Mouse (Mus musculus) embryonic facial prominence, embryonic 11.5 days (tissue): ENCODE measurements around the gene Tyrobp. TPM values are rescaled to one million over a fixed set of nuclear protein-coding genes. Genes with fewer than 3 reads are reported as not detected.

Experiments
- ATAC-seq: fragments of 200-750 bp; cut with Nextera tagmentation; replicated peaks from 2 replicates; pipeline ENCODE4 v1.8.0; 2017; ENCODE audit warnings: low read depth; ENCODE audit not compliant: insufficient number of reproducible peaks, low FRiP score, low TSS enrichment
- DNase-seq: peaks from one replicate; pipeline ENCODE4 v3.0.0-alpha.2; 2015; ENCODE audit warnings: low spot score
- H3K27ac ChIP-seq: fragments of 300-500 bp; sonication (generic); replicated peaks from 2 replicates; pipeline ENCODE4 v1.5.1; 2014; ENCODE audit warnings: mild to moderate bottlenecking, low read depth, low read length, control low read depth
- H3K27me3 ChIP-seq: fragments of 300-500 bp; sonication (generic); 2 replicates; pipeline ENCODE4 v1.6.1; 2014; ENCODE audit warnings: mild to moderate bottlenecking, low read length, moderate library complexity, mixed read lengths; ENCODE audit not compliant: control insufficient read depth, insufficient read depth
- H3K36me3 ChIP-seq: fragments of 300-500 bp; sonication (generic); replicated peaks from 2 replicates; pipeline ENCODE4 v1.6.1; 2014; ENCODE audit warnings: low read depth, mild to moderate bottlenecking, low read length, moderate library complexity, mixed read lengths; ENCODE audit not compliant: control insufficient read depth, insufficient read depth
- H3K4me1 ChIP-seq: fragments of 300-500 bp; sonication (generic); 2 replicates; pipeline ENCODE4 v1.6.1; 2014; ENCODE audit warnings: low read length, mixed read lengths; ENCODE audit not compliant: control insufficient read depth, insufficient read depth
- H3K4me2 ChIP-seq: fragments of 300-500 bp; sonication (generic); 2 replicates; pipeline ENCODE4 v1.6.1; 2014; ENCODE audit warnings: low read depth, mild to moderate bottlenecking, control low read depth, low read length, moderate library complexity
- H3K4me3 ChIP-seq: fragments of 300-500 bp; sonication (generic); 2 replicates; pipeline ENCODE4 v1.5.1; 2014; ENCODE audit warnings: low read depth, low read length, control low read depth
- H3K9ac ChIP-seq: fragments of 300-500 bp; sonication (generic); replicated peaks from 2 replicates; pipeline ENCODE4 v1.6.1; 2014; ENCODE audit warnings: mild to moderate bottlenecking, control low read depth, low read length
- H3K9me3 ChIP-seq: fragments of 300-500 bp; sonication (generic); replicated peaks from 2 replicates; pipeline ENCODE4 v1.6.1; 2016; ENCODE audit warnings: mild to moderate bottlenecking, low read length, inconsistent platforms, mixed read lengths; ENCODE audit not compliant: control insufficient read depth
- WGBS: fragments of 180-500 bp; shearing (Covaris S2); extraction: QIAGEN DNeasy Blood & Tissue Kit; methylation state at CpG from one replicate; pipeline ENCODE4 v1.1.7; 2014; 5-methylcytosine and 5-hydroxymethylcytosine counted together
- polyA plus RNA-seq: library from polyadenylated mRNA; unstranded; fragments of >200 nt; fragmentation: Nextera tagmentation; extraction: Ambion mirVana; gene quantifications from 2 replicates; pipeline ENCODE4 v1.2.1, GENCODE M21; 2014

The Tyrobp gene
- polyA plus RNA-seq, 1 experiment from 2014 or later: 17.9 TPM

DNA sequence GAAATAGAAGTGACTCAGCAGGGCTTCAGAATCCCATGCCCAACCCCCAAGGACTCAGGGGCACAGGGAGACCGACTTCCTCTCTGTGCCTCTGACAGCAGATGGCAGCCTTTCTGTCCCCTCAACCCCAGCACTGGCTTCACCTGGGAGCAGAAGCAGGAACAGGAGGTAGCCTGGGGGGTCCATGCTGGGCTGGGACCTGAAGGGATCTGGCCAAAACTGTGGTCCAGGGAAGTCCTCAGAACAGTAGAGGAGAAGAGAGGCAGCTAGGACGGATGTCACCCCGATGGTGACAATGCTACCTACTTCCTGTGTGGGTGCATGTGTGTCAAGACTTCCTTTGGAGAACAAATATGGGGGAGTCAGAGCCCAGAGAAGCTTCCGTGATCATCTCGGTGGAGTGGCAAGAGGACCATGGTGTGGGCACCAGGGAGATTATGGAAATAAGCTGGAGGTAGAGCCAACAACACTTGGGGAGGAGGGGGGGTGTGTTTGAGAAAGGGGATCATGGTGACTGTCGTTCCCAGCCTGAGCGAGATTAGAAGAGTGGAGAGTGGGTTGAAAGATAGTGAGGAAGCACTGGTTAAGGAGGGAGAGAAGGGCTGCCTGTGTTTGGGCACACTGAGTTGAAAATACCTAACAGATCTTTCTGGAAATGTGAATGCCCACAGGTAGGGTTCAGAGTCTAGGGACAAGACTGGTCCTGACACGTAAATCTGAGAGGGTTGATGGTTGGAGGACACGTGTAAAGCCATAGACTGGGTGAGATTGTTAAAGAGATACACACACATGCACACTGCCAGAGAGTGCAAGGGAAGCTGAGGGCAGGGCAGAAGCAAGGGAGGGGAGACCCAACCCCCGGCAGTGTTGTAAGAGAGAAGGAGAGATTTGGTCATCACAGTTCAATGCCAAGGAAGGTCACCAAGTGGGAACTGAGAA is 6.3 kb downstream of the Tyrobp start, which contains the start of gene Hcst:
TSS of gene Hcst (minus strand) at position 294 of the 939 bp plus-strand sequence.
- ATAC-seq (no peak), DNase-seq (no peak)
- Histone ChIP-seq H3K36me3 (no peaks in the 10 kb centered on the region), H3K9ac (no peak within 1 kb of the TSS), H3K9me3 (no peaks in the 10 kb centered on the region), H3K4me1 (peaks cover 3% of the 10 kb centered on the region; the same call in 1 of the 2 replicates), H3K27me3 (peaks cover 3% of the 10 kb centered on the region; the same call in 1 of the 2 replicates), H3K27ac (no peak within 1 kb of the TSS), H3K4me3 (no peak within 1 kb of the TSS), H3K4me2 (no peak within 1 kb of the TSS)
- WGBS: 72% methylated on average over 10 of the region's 10 CpGs

DNA sequence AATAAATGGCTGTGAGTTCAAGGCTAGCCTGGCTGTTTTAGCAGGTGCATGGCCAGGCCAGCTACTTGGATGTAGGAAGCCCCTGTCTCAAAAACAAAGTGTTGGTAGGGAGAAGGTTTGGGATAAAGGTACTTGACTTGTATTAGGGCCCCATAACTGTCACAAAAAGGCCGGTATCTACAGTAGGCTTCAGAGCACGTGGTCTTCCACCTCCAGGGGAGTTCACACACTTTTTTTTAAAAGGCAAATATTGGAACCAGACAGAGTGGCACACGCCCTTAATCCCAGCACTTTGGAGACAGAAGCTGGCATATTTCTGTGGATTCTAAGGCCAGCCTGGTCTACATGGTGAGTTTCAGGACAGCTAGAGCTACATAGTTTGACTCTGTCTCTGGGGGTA is 7.1 kb downstream of the Tyrobp start:
- Histone ChIP-seq H3K4me3 (no peak overlapping the region), H3K4me1 (peaks cover 3% of the 10 kb centered on the region; the same call in 1 of the 2 replicates), H3K9me3 (no peaks in the 10 kb centered on the region), H3K36me3 (no peaks in the 10 kb centered on the region), H3K27ac (no peak overlapping the region), H3K27me3 (peaks cover 3% of the 10 kb centered on the region; the same call in 1 of the 2 replicates), H3K9ac (no peak overlapping the region), H3K4me2 (no peak overlapping the region; the same call in 1 of the 2 replicates)
- DNase-seq: no peak
- ATAC-seq: no peak
- WGBS: 80% methylated on average over 3 of the region's 3 CpGs

DNA sequence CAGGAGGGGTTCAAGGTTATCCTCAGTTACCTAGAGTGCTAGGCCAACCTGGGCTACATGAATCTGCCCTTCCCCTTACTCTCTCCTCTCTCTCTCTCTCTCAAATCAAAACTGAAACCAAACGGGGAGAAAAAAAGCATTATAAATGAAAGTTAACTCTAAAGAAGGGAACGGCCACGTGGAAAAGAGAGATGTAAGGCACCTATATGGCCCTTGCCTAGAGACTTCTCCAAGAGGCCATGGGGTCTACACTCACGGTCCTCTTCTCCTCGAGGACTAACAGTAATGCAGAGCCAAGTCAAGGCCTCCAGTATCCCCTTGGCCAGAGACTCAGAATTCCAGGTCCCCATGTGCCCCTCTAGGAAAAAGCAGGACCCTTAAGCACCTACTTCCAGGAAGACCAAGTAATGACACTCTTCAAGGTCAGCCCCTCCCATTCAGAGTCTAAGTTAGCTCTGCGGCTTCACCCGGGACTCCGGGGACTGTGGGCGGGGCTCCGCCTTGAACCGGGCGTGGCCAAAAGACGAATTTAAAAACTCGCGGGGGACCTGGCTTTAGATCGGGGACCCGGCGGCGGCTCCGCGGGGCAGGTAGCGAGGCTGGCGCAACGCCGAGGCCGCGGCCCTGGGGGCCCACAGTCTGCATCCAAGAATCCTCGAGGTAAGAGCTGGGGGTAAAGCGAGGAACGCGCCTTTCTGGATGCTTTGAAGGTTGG is 7.8 kb downstream of the Tyrobp start, which contains the start of gene Nfkbid:
TSS of gene Nfkbid (plus strand) at position 558 of the 715 bp plus-strand sequence.
- H3K9me3 ChIP-seq: no peaks in the 10 kb centered on the region
- WGBS: 11% methylated on average over 31 of the region's 31 CpGs
- peak; percentile 15; the same call in 1 of the 2 replicates for ATAC-seq

DNA sequence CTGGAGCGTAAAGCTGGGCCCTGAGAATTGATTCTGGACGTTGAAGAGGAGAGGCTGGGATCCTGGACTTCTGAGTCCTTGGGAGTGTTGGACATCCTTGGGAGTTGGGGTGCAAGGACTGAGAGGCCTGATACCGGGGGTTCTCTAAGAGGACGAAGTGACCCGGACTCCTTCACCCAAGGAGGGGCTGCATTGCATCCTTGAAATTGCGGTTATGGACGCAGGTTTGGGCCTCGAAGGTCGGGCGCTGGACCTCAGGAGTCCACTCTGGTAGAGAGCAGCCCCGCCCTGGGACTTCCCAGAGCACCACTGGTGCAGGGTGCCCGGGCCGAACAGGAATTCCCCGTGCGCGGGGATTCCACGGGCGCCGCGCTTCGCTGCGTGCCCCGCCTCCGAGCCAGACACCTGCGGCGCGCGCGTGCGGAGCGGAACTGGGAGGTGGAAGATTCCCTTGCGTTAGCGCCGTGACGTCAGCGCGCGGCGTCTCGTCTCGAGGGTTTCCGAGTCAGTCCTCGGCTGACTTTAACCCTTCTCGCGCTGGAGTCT is 8.4 kb downstream of the Tyrobp start:
- H3K27ac ChIP-seq: no peak overlapping the region
- peak overlapping the region; percentile 58 for H3K9ac ChIP-seq
- peaks cover 3% of the 10 kb centered on the region; the same call in 1 of the 2 replicates for H3K4me1 ChIP-seq
- peaks cover 3% of the 10 kb centered on the region; the same call in 1 of the 2 replicates for H3K27me3 ChIP-seq
- peak; percentile 63 for ATAC-seq
- WGBS: under 1% methylated on average over 45 of the region's 45 CpGs
- peak overlapping the region; percentile 94 for H3K4me2 ChIP-seq
- H3K36me3 ChIP-seq: no peaks in the 10 kb centered on the region
- H3K4me3 ChIP-seq: peak overlapping the region; percentile 51
- no peaks in the 10 kb centered on the region for H3K9me3 ChIP-seq
- peak; percentile 93 for DNase-seq

More for the DNA sequence above, 7.8 kb downstream of the Tyrobp start, which contains the start of gene Nfkbid:
- Histone ChIP-seq H3K4me1 (peaks cover 3% of the 10 kb centered on the region; the same call in 1 of the 2 replicates), H3K27ac (no peak within 1 kb of the TSS), H3K36me3 (no peaks in the 10 kb centered on the region), H3K9ac (peak within 1 kb of the TSS; percentile 58), H3K4me2 (peak within 1 kb of the TSS; percentile 94), H3K27me3 (peaks cover 3% of the 10 kb centered on the region; the same call in 1 of the 2 replicates), H3K4me3 (peak within 1 kb of the TSS; percentile 51)
- peak; percentile 43 for DNase-seq

DNA sequence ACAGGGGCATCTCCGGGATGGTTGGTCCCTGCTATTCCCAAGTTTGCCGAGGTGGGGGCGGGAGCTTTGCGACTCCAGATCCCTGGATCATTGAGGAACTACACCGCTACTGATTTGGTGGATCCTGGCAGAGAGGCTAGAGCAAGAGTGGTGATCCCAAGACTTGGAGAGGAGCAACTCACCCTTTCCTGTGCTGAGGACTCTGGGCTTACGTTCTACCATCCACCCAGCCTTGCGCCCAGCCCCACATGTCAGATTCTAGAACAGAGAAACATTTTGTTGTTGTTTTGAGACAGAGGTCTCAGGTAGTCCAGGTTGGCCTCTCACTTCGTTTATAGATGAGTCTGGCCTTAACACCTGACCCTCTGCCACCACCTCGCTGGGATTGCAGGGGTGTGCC is 9.0 kb downstream of the Tyrobp start:
- WGBS: 11% methylated on average over 9 of the region's 9 CpGs
- DNase-seq: no peak
- H3K36me3 ChIP-seq: no peaks in the 10 kb centered on the region

DNA sequence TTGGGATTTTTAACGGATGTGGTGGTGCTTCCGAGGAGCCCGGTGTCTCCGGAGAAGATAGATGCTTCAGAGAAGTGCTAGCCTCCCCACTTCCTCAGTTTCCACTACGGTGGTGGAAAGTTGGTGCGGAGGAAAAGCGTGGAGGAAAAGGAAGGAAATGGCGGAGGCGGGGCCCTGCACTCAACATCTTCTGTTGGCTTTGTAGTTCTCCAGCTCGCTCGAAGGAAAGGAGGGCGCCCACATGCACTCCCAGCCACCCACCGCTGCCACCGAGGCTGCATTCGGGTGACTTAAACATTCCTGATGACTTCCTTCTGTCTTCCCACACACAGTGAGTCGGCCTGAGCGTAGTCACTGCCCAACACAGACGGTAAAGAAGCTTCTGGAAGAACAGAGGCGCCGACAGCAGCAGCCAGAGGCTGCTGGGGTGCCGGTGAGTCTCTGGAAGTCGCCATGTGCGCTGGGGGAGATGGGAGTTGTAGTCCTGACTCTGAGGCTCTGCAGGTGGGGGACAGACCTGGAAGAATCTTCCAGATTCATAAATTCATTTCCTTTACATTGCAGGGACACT is 9.6 kb downstream of the Tyrobp start:
- 40% methylated on average over 23 of the region's 23 CpGs for WGBS
- Histone ChIP-seq H3K9ac (peak overlapping the region; percentile 39; the same call in 1 of the 2 replicates), H3K9me3 (no peaks in the 10 kb centered on the region), H3K36me3 (no peaks in the 10 kb centered on the region), H3K27ac (no peak overlapping the region), H3K4me3 (peak overlapping the region; percentile 51; the same call in 1 of the 2 replicates), H3K27me3 (peaks cover 3% of the 10 kb centered on the region; the same call in 1 of the 2 replicates), H3K4me2 (peak overlapping the region; percentile 94), H3K4me1 (peaks cover 3% of the 10 kb centered on the region; the same call in 1 of the 2 replicates)
- DNase-seq (no peak), ATAC-seq (no peak)

More for the DNA sequence above, 9.0 kb downstream of the Tyrobp start:
- peak overlapping the region; percentile 94 for H3K4me2 ChIP-seq
- peaks cover 3% of the 10 kb centered on the region; the same call in 1 of the 2 replicates for H3K4me1 ChIP-seq
- peaks cover 3% of the 10 kb centered on the region; the same call in 1 of the 2 replicates for H3K27me3 ChIP-seq
- H3K9me3 ChIP-seq: no peaks in the 10 kb centered on the region
- peak overlapping the region; percentile 54 for H3K9ac ChIP-seq
- H3K4me3 ChIP-seq: peak overlapping the region; percentile 51
- H3K27ac ChIP-seq: no peak overlapping the region
- ATAC-seq: 0 out of 2 replicates have a peak, but pooled peaks have one; percentile 21

DNA sequence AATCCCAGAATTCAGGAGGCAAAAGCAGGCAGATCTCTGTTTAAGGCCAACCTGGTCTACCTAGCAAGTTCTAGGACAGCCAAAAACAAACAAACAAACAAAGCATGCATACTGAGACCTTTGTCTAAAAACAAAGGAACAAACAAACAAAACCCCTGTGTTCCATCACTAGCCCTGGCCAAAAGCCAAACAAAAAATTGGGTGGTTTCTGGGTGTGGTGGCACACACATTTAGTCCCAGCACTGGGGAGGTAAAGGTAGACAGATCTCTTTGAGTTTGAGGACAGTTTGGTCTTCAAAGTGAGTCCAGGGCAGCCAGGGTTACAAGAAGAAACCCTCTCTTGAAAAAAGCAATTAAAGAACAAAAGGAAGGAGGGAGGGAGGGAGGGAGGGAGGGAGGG is 15.8 kb downstream of the Tyrobp start:
- no peak for DNase-seq
- no peak for ATAC-seq
- Histone ChIP-seq H3K4me2 (no peak overlapping the region), H3K27me3 (no peaks in the 10 kb centered on the region), H3K27ac (no peak overlapping the region), H3K9me3 (no peaks in the 10 kb centered on the region), H3K4me1 (no peaks in the 10 kb centered on the region), H3K4me3 (no peak overlapping the region), H3K9ac (no peak overlapping the region), H3K36me3 (no peaks in the 10 kb centered on the region)
